Mouse (Mus musculus) limb, embryonic 14.5 days (tissue): Measurements from ENCODE around the gene Padi1. TPM values are rescaled to one million over a fixed set of nuclear protein-coding genes. Genes with fewer than 3 reads are reported as not detected.
A peak's percentile ranks its signal among the peaks of the same experiment; 100 is the strongest.

ENCODE experiments used
- ATAC-seq: fragments of 200-750 bp; cut with Nextera tagmentation; 2 replicates; pipeline ENCODE4 v1.8.0; 2017; ENCODE audit warnings: low read depth, moderate number of reproducible peaks, moderate TSS enrichment; ENCODE audit not compliant: low FRiP score
- DNase-seq: peaks from one replicate; pipeline ENCODE4 v3.0.0-alpha.2; 2015; ENCODE audit warnings: low spot score
- H3K27ac ChIP-seq: fragments of 300-500 bp; sonication (generic); replicated peaks from 2 replicates; pipeline ENCODE4 v1.5.1; 2014; ENCODE audit warnings: low read depth, mild to moderate bottlenecking, low read length, moderate library complexity, mixed read lengths
- H3K27me3 ChIP-seq: fragments of 300-500 bp; sonication (generic); 2 replicates; pipeline ENCODE4 v1.6.1; 2014; ENCODE audit warnings: low read length, mixed read lengths; ENCODE audit not compliant: control insufficient read depth, insufficient read depth
- H3K36me3 ChIP-seq: fragments of 300-500 bp; sonication (generic); 2 replicates; pipeline ENCODE4 v1.6.1; 2014; ENCODE audit warnings: mild to moderate bottlenecking, low read length, moderate library complexity, mixed read lengths; ENCODE audit not compliant: control insufficient read depth, insufficient read depth
- H3K4me1 ChIP-seq: fragments of 300-500 bp; sonication (generic); 2 replicates; pipeline ENCODE4 v1.6.1; 2014; ENCODE audit warnings: antibody characterized with exemption, low read length, mixed read lengths; ENCODE audit not compliant: control insufficient read depth, insufficient read depth
- H3K4me2 ChIP-seq: fragments of 300-500 bp; sonication (generic); replicated peaks from 2 replicates; pipeline ENCODE4 v1.6.1; 2014; ENCODE audit warnings: low read depth, mild to moderate bottlenecking, low read length, moderate library complexity; ENCODE audit not compliant: severe bottlenecking
- H3K4me3 ChIP-seq: fragments of 300-500 bp; sonication (generic); replicated peaks from 2 replicates; pipeline ENCODE4 v1.5.1; 2014; ENCODE audit warnings: low read length
- H3K9ac ChIP-seq: fragments of 300-500 bp; sonication (generic); 2 replicates; pipeline ENCODE4 v1.6.1; 2014; ENCODE audit warnings: mild to moderate bottlenecking, low read depth, low read length, moderate library complexity; ENCODE audit not compliant: severe bottlenecking
- H3K9me3 ChIP-seq: fragments of 300-500 bp; sonication (generic); 2 replicates; pipeline ENCODE4 v1.6.1; 2016; ENCODE audit warnings: low read length; ENCODE audit not compliant: control insufficient read depth
- POLR2A ChIP-seq: fragments of 200-500 bp; IDR thresholded peaks from 2 replicates; pipeline ENCODE4 v1.8.0; 2012; ENCODE audit warnings: inconsistent platforms, mild to moderate bottlenecking, moderate library complexity, borderline replicate concordance; ENCODE audit not compliant: insufficient read depth, insufficient read length; ENCODE audit errors: extremely low read depth
- WGBS: fragments of 180-500 bp; shearing (Covaris S2); extraction: QIAGEN DNeasy Blood & Tissue Kit; methylation state at CpG from one replicate; pipeline ENCODE4 v1.1.7; 2014; 5-methylcytosine and 5-hydroxymethylcytosine counted together
- polyA plus RNA-seq, 2 experiments: library from polyadenylated mRNA; depleted of rRNA in 1 of 2; stranded (reverse) in 1 of 2; unstranded in 1 of 2; fragments of >200 nt; fragmentation: Nextera tagmentation in 1 of 2; extraction: Ambion mirVana in 1 of 2; gene quantifications; 2 replicates each; pipeline versions ENCODE4 v1.2.1 to v1.2.3; 2012 to 2014

The Padi1 gene
- polyA plus RNA-seq, 2 experiments, result 0.10 to 0.25 TPM

GRCm38 (mm10) chr4:140763158-140763557 is 82.4 kb downstream of the Padi1 start:
- Histone ChIP-seq H3K9ac (no peak overlapping the region), H3K27me3 (no peaks in the 10 kb centered on the region), H3K4me2 (no peak overlapping the region), H3K27ac (no peak overlapping the region), H3K36me3 (no peaks in the 10 kb centered on the region), H3K4me1 (no peaks in the 10 kb centered on the region), H3K9me3 (no peaks in the 10 kb centered on the region), H3K4me3 (no peak overlapping the region)
- DNase-seq, result peak; percentile 50
- ATAC-seq, result no peak
- no peak for TF ChIP-seq POLR2A
- WGBS, result 9% methylated on average over 9 of the region's 9 CpGs

Other genes starting within 250 kb of the Padi1 start
- 19.5 and 25.4 TPM in 2 replicates for gene Arhgef10l, start 179.8 kb downstream of the Padi1 start, polyA plus RNA-seq (2012; rRNA removed)
- 13.7 and 15.2 TPM in 2 replicates for gene Arhgef10l, start 179.8 kb downstream of the Padi1 start, polyA plus RNA-seq (2014; fragmentation: Nextera tagmentation; extraction: Ambion mirVana)
- 119 and 145 TPM in 2 replicates for gene Rcc2, start 145.2 kb downstream of the Padi1 start, polyA plus RNA-seq (2012; rRNA removed)
- gene Rcc2, start 145.2 kb downstream of the Padi1 start, polyA plus RNA-seq (2014; fragmentation: Nextera tagmentation; extraction: Ambion mirVana), result 47.8 and 57.2 TPM in 2 replicates
- not detected in 2 replicates for gene Padi6, start 103.1 kb downstream of the Padi1 start, polyA plus RNA-seq (2012; rRNA removed)
- not detected in 2 replicates for gene Padi6, start 103.1 kb downstream of the Padi1 start, polyA plus RNA-seq (2014; fragmentation: Nextera tagmentation; extraction: Ambion mirVana)
- gene Padi4, start 71.5 kb downstream of the Padi1 start, polyA plus RNA-seq (2012; rRNA removed), result 0.10 and 0.11 TPM in 2 replicates
- gene Padi4, start 71.5 kb downstream of the Padi1 start, polyA plus RNA-seq (2014; fragmentation: Nextera tagmentation; extraction: Ambion mirVana), result not detected in 2 replicates
- 0.28 and 0.30 TPM in 2 replicates for gene Padi3, start 35.1 kb downstream of the Padi1 start, polyA plus RNA-seq (2012; rRNA removed)
- 0.08 and 0.21 TPM in 2 replicates for gene Padi3, start 35.1 kb downstream of the Padi1 start, polyA plus RNA-seq (2014; fragmentation: Nextera tagmentation; extraction: Ambion mirVana)
- 1.3 and 1.9 TPM in 2 replicates for gene Padi2, start 60.6 kb upstream of the Padi1 start, polyA plus RNA-seq (2012; rRNA removed)
- gene Padi2, start 60.6 kb upstream of the Padi1 start, polyA plus RNA-seq (2014; fragmentation: Nextera tagmentation; extraction: Ambion mirVana), result 1.3 and 1.9 TPM in 2 replicates
- 156 and 175 TPM in 2 replicates for gene Sdhb, start 115.4 kb upstream of the Padi1 start, polyA plus RNA-seq (2012; rRNA removed)
- gene Sdhb, start 115.4 kb upstream of the Padi1 start, polyA plus RNA-seq (2014; fragmentation: Nextera tagmentation; extraction: Ambion mirVana), result 380 and 381 TPM in 2 replicates
- 74.6 and 112 TPM in 2 replicates for gene Atp13a2, start 141.1 kb upstream of the Padi1 start, polyA plus RNA-seq (2012; rRNA removed)
- 43.7 and 45.0 TPM in 2 replicates for gene Atp13a2, start 141.1 kb upstream of the Padi1 start, polyA plus RNA-seq (2014; fragmentation: Nextera tagmentation; extraction: Ambion mirVana)
- 708 and 919 TPM in 2 replicates for gene Mfap2, start 164.6 kb upstream of the Padi1 start, polyA plus RNA-seq (2012; rRNA removed)
- 1,017 and 1,089 TPM in 2 replicates for gene Mfap2, start 164.6 kb upstream of the Padi1 start, polyA plus RNA-seq (2014; fragmentation: Nextera tagmentation; extraction: Ambion mirVana)
- 25.9 and 27.8 TPM in 2 replicates for gene Crocc, start 214.8 kb upstream of the Padi1 start, polyA plus RNA-seq (2012; rRNA removed)
- 5.4 and 7.3 TPM in 2 replicates for gene Crocc, start 214.8 kb upstream of the Padi1 start, polyA plus RNA-seq (2014; fragmentation: Nextera tagmentation; extraction: Ambion mirVana)
- 79.1 and 91.0 TPM in 2 replicates for gene Necap2, start 232.6 kb upstream of the Padi1 start, polyA plus RNA-seq (2012; rRNA removed)
- gene Necap2, start 232.6 kb upstream of the Padi1 start, polyA plus RNA-seq (2014; fragmentation: Nextera tagmentation; extraction: Ambion mirVana), result 83.2 and 90.5 TPM in 2 replicates
- 0.04 and 0.08 TPM in 2 replicates for gene Spata21, start 242.6 kb upstream of the Padi1 start, polyA plus RNA-seq (2012; rRNA removed)
- 0.18 and 0.43 TPM in 2 replicates for gene Spata21, start 242.6 kb upstream of the Padi1 start, polyA plus RNA-seq (2014; fragmentation: Nextera tagmentation; extraction: Ambion mirVana)